Mouse (Mus musculus): ENCODE results near the gene Tns2.

DNA sequence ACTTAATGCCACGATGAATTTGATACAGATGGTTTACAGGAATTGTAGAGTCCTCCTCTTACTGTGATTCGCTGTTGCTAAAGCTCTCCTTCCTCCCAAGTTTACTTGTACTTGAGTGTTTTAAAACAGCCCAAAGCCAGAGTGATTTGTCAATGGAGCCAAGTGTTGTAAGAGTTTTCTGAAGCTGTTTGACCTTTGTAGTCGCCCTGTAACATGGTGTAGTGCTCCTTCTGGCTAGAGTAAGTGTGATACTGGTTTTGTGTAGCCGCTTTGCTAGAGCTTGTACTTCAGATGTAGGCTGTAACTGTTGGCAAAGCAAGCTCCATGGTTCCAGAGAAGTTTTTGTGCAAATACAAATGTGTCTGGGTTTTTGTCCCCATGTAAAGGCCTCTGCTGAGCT is 8.0 kb upstream of the Tns2 start:
- TF ChIP-seq CTCF (IDR thresholded peaks at IDR 0.05; ENCODE audit: low read depth, low read length), result no peak
- no peak for TF ChIP-seq POLR2A (IDR thresholded peaks at IDR 0.05; ENCODE audit: borderline replicate concordance, low read depth, low read length)

All from bone marrow macrophage, adult 2 months (primary cell).